Comparison of ENCODE assay signal across 15 mouse cellular contexts in genomic region chr2:170597586-170597985, GRCm38 (mm10). TPM values are rescaled to one million over a fixed set of nuclear protein-coding genes. Genes with fewer than 3 reads are reported as not detected.
DNase-seq lines count a peak whose midpoint lies in the region; ATAC-seq and TF ChIP-seq lines count a peak whose summit lies in the region.
"Had no signal": no experiment of that assay in that cellular context is flagged by ENCODE, and none has a peak within 500 bp of the region (broad histone marks: within the 10 kb centered on the region; RNA-seq: fewer than 3 reads in every experiment).

No protein-coding gene starts in this region.

- no peak overlapping the region for H3K4me3 ChIP-seq in forebrain, embryonic 11.5 days (ENCODE audit: low read depth, low read length)
- H3K4me3 ChIP-seq in forebrain, embryonic 15.5 days: no peak overlapping the region
- no peak overlapping the region for H3K4me3 ChIP-seq in liver, adult 2 months (ENCODE audit: insufficient read depth, low read depth, low read length)
- no peak overlapping the region for H3K4me3 ChIP-seq in limb, embryonic 11.5 days (ENCODE audit: low read depth, low read length)
- H3K4me3 ChIP-seq: lung, embryonic 15.5 days had no signal

- TF ChIP-seq POLR2A in liver, adult 2 months (IDR thresholded peaks at IDR 0.05; ENCODE audit: extremely low read depth, insufficient read depth, low read length): no peak

- 16% methylated on average over 2 of the region's 2 CpGs for WGBS in forebrain, embryonic 11.5 days
- WGBS in forebrain, embryonic 15.5 days: 10% methylated on average over 2 of the region's 2 CpGs
- 14% methylated on average over 2 of the region's 2 CpGs for WGBS in liver, adult 2 months
- 8% methylated on average over 2 of the region's 2 CpGs for WGBS in limb, embryonic 11.5 days

- DNase-seq in forebrain, embryonic 11.5 days (ENCODE audit: low spot score): no peak
- DNase-seq in liver, adult 2 months (ENCODE audit: extremely low read depth, low read depth, low spot score): no peak
- DNase-seq in liver (no peak), ZHBTc4 (ENCODE audit: low read depth, low spot score) (peak; percentile 48)
- peak; percentile 61 for DNase-seq in limb, embryonic 11.5 days (ENCODE audit: low spot score)
- no peak for DNase-seq in urinary bladder, adult 18-20 months (ENCODE audit: low spot score in 2 of 2)
- no peak for DNase-seq in thymus, postnatal 36 days
- DNase-seq: layer of hippocampus, adult 9-11 months; right cerebral cortex, postnatal 4 days had no signal

- H3K9me3 ChIP-seq in forebrain, embryonic 11.5 days (ENCODE audit: control insufficient read depth, low read length): no peaks in the 10 kb centered on the region; the same call in 1 of the 2 replicates
- H3K9me3 ChIP-seq in forebrain, embryonic 15.5 days: no peaks in the 10 kb centered on the region
- no peaks in the 10 kb centered on the region; the same call in 1 of the 2 replicates for H3K9me3 ChIP-seq in limb, embryonic 11.5 days (ENCODE audit: control insufficient read depth, low read length)
- H3K9me3 ChIP-seq: lung, embryonic 15.5 days had no signal

- H3K4me2 ChIP-seq in forebrain, embryonic 11.5 days (ENCODE audit: low read depth, low read length, severe bottlenecking): no peak overlapping the region
- H3K4me2 ChIP-seq in forebrain, embryonic 15.5 days (replicated peaks): no peak overlapping the region
- H3K4me2 ChIP-seq in limb, embryonic 11.5 days (ENCODE audit: low read depth, severe bottlenecking): no peak overlapping the region
- H3K4me2 ChIP-seq: lung, embryonic 15.5 days had no signal

- H3K36me3 ChIP-seq in forebrain, embryonic 11.5 days (ENCODE audit: control insufficient read depth, insufficient read depth, low read length): no peaks in the 10 kb centered on the region
- H3K36me3 ChIP-seq in forebrain, embryonic 15.5 days: no peaks in the 10 kb centered on the region
- no peaks in the 10 kb centered on the region for H3K36me3 ChIP-seq in liver, adult 2 months (ENCODE audit: control insufficient read depth, insufficient read depth, low read length)
- no peaks in the 10 kb centered on the region for H3K36me3 ChIP-seq in limb, embryonic 11.5 days (ENCODE audit: control insufficient read depth, insufficient read depth, low read length)
- H3K36me3 ChIP-seq: lung, embryonic 15.5 days had no signal

- no peaks in the 10 kb centered on the region for H3K79me2 ChIP-seq in liver, adult 2 months (ENCODE audit: control insufficient read depth, insufficient read depth, low read length)

- no peak overlapping the region for H3K27ac ChIP-seq in forebrain, embryonic 11.5 days (ENCODE audit: low read depth, low read length)
- no peak overlapping the region for H3K27ac ChIP-seq in forebrain, embryonic 15.5 days (replicated peaks)
- no peak overlapping the region for H3K27ac ChIP-seq in liver, adult 2 months (replicated peaks; ENCODE audit: insufficient read depth, low read depth, low read length)
- no peak overlapping the region for H3K27ac ChIP-seq in limb, embryonic 11.5 days (replicated peaks; ENCODE audit: low read depth, low read length)
- H3K27ac ChIP-seq: lung, embryonic 15.5 days had no signal

- H3K4me1 ChIP-seq in forebrain, embryonic 11.5 days (replicated peaks; ENCODE audit: control insufficient read depth, insufficient read depth, low read length): no peaks in the 10 kb centered on the region
- no peaks in the 10 kb centered on the region; the same call in 1 of the 2 replicates for H3K4me1 ChIP-seq in forebrain, embryonic 15.5 days
- no peaks in the 10 kb centered on the region for H3K4me1 ChIP-seq in liver, adult 2 months (ENCODE audit: control insufficient read depth, insufficient read depth, low read length)
- H3K4me1 ChIP-seq in limb, embryonic 11.5 days (ENCODE audit: control insufficient read depth, insufficient read depth, low read length): peaks cover 5% of the 10 kb centered on the region
- H3K4me1 ChIP-seq: lung, embryonic 15.5 days had no signal

- peak; percentile 31; the same call in 1 of the 2 replicates for TF ChIP-seq CTCF in liver, adult 2 months (IDR thresholded peaks at IDR 0.05; ENCODE audit: low read depth, low read length)

- no peak overlapping the region for H3K9ac ChIP-seq in forebrain, embryonic 11.5 days (ENCODE audit: low read length)
- H3K9ac ChIP-seq in forebrain, embryonic 15.5 days (replicated peaks): no peak overlapping the region
- no peak overlapping the region for H3K9ac ChIP-seq in liver, adult 2 months (ENCODE audit: low read depth, low read length)
- H3K9ac ChIP-seq in limb, embryonic 11.5 days (ENCODE audit: low read length): no peak overlapping the region
- H3K9ac ChIP-seq: lung, embryonic 15.5 days had no signal

- H3K27me3 ChIP-seq in forebrain, embryonic 11.5 days (ENCODE audit: control insufficient read depth, insufficient read depth, low read length): no peaks in the 10 kb centered on the region
- no peaks in the 10 kb centered on the region for H3K27me3 ChIP-seq in forebrain, embryonic 15.5 days
- H3K27me3 ChIP-seq in liver, adult 2 months (ENCODE audit: control insufficient read depth, insufficient read depth, low read length): no peaks in the 10 kb centered on the region
- H3K27me3 ChIP-seq in limb, embryonic 11.5 days (ENCODE audit: control insufficient read depth, insufficient read depth, low read length): no peaks in the 10 kb centered on the region
- H3K27me3 ChIP-seq: lung, embryonic 15.5 days had no signal

- ATAC-seq in forebrain, embryonic 11.5 days (replicated peaks; ENCODE audit: low FRiP score): 0 out of 2 replicates have a peak, but pooled peaks have one; percentile 21
- no peak for ATAC-seq in forebrain, embryonic 15.5 days (replicated peaks)
- no peak for ATAC-seq in limb, embryonic 11.5 days (ENCODE audit: insufficient number of reproducible peaks, low FRiP score, low TSS enrichment, low read depth)

RNA-seq across cellular contexts. Expression of gene 4930470P17Rik, which starts 4.2 kb away (rescaled TPM):
- not detected in 2 replicates for polyA plus RNA-seq in forebrain, embryonic 11.5 days (2014; fragmentation: Nextera tagmentation; extraction: Ambion mirVana)
- polyA plus RNA-seq in forebrain, embryonic 15.5 days (2015; fragmentation: Nextera tagmentation; extraction: Ambion mirVana): not detected in 2 replicates
- not detected in 2 replicates for total RNA-seq in liver, adult 2 months (2014; rRNA removed)
- not detected in 2 replicates for polyA plus RNA-seq in liver, adult 2 months (2012; rRNA removed)
- not detected in 2 replicates for polyA plus RNA-seq in limb, embryonic 11.5 days (2014; fragmentation: Nextera tagmentation; extraction: Ambion mirVana)
- total RNA-seq: adrenal gland, postnatal 36 days; gastrocnemius, adult 18-20 months; heart, postnatal 14 days had no signal
- polyA plus RNA-seq: lung, embryonic 15.5 days; thymus, postnatal 0 days had no signal

Comparison
In these comparisons a context has a peak if more than half of its experiments do, and no peak if none do; other contexts are left out.
1. DNase-seq: peak in ZHBTc4 (single experiment) and limb, embryonic 11.5 days (single experiment); none in forebrain, embryonic 11.5 days (single experiment), liver, adult 2 months (single experiment), liver (single experiment), urinary bladder, adult 18-20 months (0 of 2) and thymus, postnatal 36 days (0 of 2).